In genomic region chr10:67695891-67696853, GRCm38 (mm10) we compare ENCODE assay signal across 13 mouse cellular contexts.
A peak's percentile ranks its signal among the peaks of the same experiment; 100 is the strongest.
DNase-seq lines count a peak whose midpoint lies in the region; ATAC-seq and TF ChIP-seq lines count a peak whose summit lies in the region.
"Had no signal": no experiment of that assay in that cellular context is flagged by ENCODE, and none has a peak within 500 bp of the region (broad histone marks: within the 10 kb centered on the region; RNA-seq: fewer than 3 reads in every experiment).

No protein-coding gene starts in this region.

- no peak for ATAC-seq in stomach, embryonic 16.5 days (ENCODE audit: insufficient read depth, low FRiP score)
- ATAC-seq in stomach, postnatal 0 days (ENCODE audit: low FRiP score, low TSS enrichment): no peak
- peak; percentile 28; the same call in 1 of the 2 replicates for ATAC-seq in liver, embryonic 15.5 days (ENCODE audit: insufficient read depth)
- no peak for ATAC-seq in intestine, embryonic 15.5 days
- ATAC-seq: forebrain, embryonic 16.5 days had no signal

- H3K36me3 ChIP-seq in stomach, embryonic 16.5 days (ENCODE audit: control insufficient read depth, insufficient read depth, low read length): no peaks in the 10 kb centered on the region
- H3K36me3 ChIP-seq in stomach, postnatal 0 days (ENCODE audit: control insufficient read depth, insufficient read depth, low read length): no peaks in the 10 kb centered on the region
- no peaks in the 10 kb centered on the region for H3K36me3 ChIP-seq in liver, embryonic 15.5 days (replicated peaks)
- H3K36me3 ChIP-seq in intestine, embryonic 15.5 days: no peaks in the 10 kb centered on the region

- no peak overlapping the region for H3K27ac ChIP-seq in gastrocnemius, adult 2 months
- H3K27ac ChIP-seq in stomach, embryonic 16.5 days (ENCODE audit: low read length): peak overlapping the region; percentile 32; the same call in 1 of the 2 replicates
- no peak overlapping the region for H3K27ac ChIP-seq in stomach, postnatal 0 days (replicated peaks)
- H3K27ac ChIP-seq in liver, embryonic 15.5 days (replicated peaks): peak overlapping the region; percentile 48
- H3K27ac ChIP-seq in intestine, embryonic 15.5 days: no peak overlapping the region
- H3K27ac ChIP-seq: hindbrain, embryonic 14.5 days had no signal

- no peak overlapping the region for H3K4me2 ChIP-seq in stomach, embryonic 16.5 days (ENCODE audit: low read depth, low read length)
- no peak overlapping the region for H3K4me2 ChIP-seq in stomach, postnatal 0 days (replicated peaks; ENCODE audit: low read depth)
- H3K4me2 ChIP-seq in liver, embryonic 15.5 days: no peak overlapping the region; the same call in 1 of the 2 replicates
- H3K4me2 ChIP-seq in intestine, embryonic 15.5 days (replicated peaks): no peak overlapping the region
- H3K4me2 ChIP-seq: hindbrain, embryonic 14.5 days had no signal

- 38% methylated on average over 10 of the region's 10 CpGs for WGBS in stomach, embryonic 16.5 days
- WGBS in stomach, postnatal 0 days: 38% methylated on average over 10 of the region's 10 CpGs
- 9% methylated on average over 10 of the region's 10 CpGs for WGBS in liver, embryonic 15.5 days (ENCODE audit: insufficient replicate concordance)
- 56% methylated on average over 10 of the region's 10 CpGs for WGBS in intestine, embryonic 15.5 days

- no peaks in the 10 kb centered on the region for H3K27me3 ChIP-seq in stomach, embryonic 16.5 days (ENCODE audit: control insufficient read depth, insufficient read depth, low read length)
- no peaks in the 10 kb centered on the region for H3K27me3 ChIP-seq in stomach, postnatal 0 days (ENCODE audit: control insufficient read depth, insufficient read depth, low read length)
- no peaks in the 10 kb centered on the region for H3K27me3 ChIP-seq in liver, embryonic 15.5 days
- no peaks in the 10 kb centered on the region for H3K27me3 ChIP-seq in intestine, embryonic 15.5 days (replicated peaks)

- H3K4me1 ChIP-seq in stomach, embryonic 16.5 days (ENCODE audit: control insufficient read depth, insufficient read depth, low read length): no peaks in the 10 kb centered on the region
- no peaks in the 10 kb centered on the region for H3K4me1 ChIP-seq in stomach, postnatal 0 days (replicated peaks; ENCODE audit: control insufficient read depth, insufficient read depth)
- peaks cover 10% of the 10 kb centered on the region for H3K4me1 ChIP-seq in liver, embryonic 15.5 days (replicated peaks)
- H3K4me1 ChIP-seq in intestine, embryonic 15.5 days (replicated peaks): no peaks in the 10 kb centered on the region

- TF ChIP-seq CTCF in gastrocnemius, adult 2 months (IDR thresholded peaks at IDR 0.05): no peak
- TF ChIP-seq CTCF in stomach, postnatal 0 days (IDR thresholded peaks at IDR 0.05; ENCODE audit: low read depth): no peak

- intact Hi-C loops in gastrocnemius, postnatal 14 days (cut with DNase I; ENCODE audit: low total_unique reads): no loop called here
- intact Hi-C loops in gastrocnemius, adult 2 months (cut with DNase I): no loop called here

- no peak for TF ChIP-seq EP300 in stomach, postnatal 0 days (optimal IDR thresholded peaks at IDR 0.05)

- no peaks in the 10 kb centered on the region for H3K9me3 ChIP-seq in stomach, embryonic 16.5 days (replicated peaks; ENCODE audit: control insufficient read depth, low read length)
- no peaks in the 10 kb centered on the region for H3K9me3 ChIP-seq in stomach, postnatal 0 days (ENCODE audit: control insufficient read depth, low read length)
- H3K9me3 ChIP-seq in liver, embryonic 15.5 days (replicated peaks): no peaks in the 10 kb centered on the region
- no peaks in the 10 kb centered on the region for H3K9me3 ChIP-seq in intestine, embryonic 15.5 days

- peak; percentile 19 for DNase-seq in gastrocnemius, postnatal 14 days
- no peak for DNase-seq in gastrocnemius, adult 2 months
- no peak for DNase-seq in stomach, postnatal 0 days (ENCODE audit: low spot score)
- DNase-seq in thymus, postnatal 36 days: no peak
- no peak for DNase-seq in layer of hippocampus, postnatal 25 days (ENCODE audit: extremely low spot score in 1 of 2, low spot score in 1 of 2)
- DNase-seq: adrenal gland, postnatal 14 days; cerebellum, adult 8-10 months; kidney, postnatal 10 days had no signal

- H3K9ac ChIP-seq in stomach, embryonic 16.5 days (ENCODE audit: low read length): no peak overlapping the region
- no peak overlapping the region for H3K9ac ChIP-seq in stomach, postnatal 0 days (ENCODE audit: low read length)
- H3K9ac ChIP-seq in liver, embryonic 15.5 days: no peak overlapping the region
- no peak overlapping the region for H3K9ac ChIP-seq in intestine, embryonic 15.5 days
- H3K9ac ChIP-seq: hindbrain, embryonic 14.5 days had no signal

- no peak overlapping the region for H3K4me3 ChIP-seq in gastrocnemius, adult 2 months
- H3K4me3 ChIP-seq in stomach, embryonic 16.5 days (replicated peaks; ENCODE audit: low read length): no peak overlapping the region
- H3K4me3 ChIP-seq in stomach, postnatal 0 days (ENCODE audit: low read depth, low read length): no peak overlapping the region
- H3K4me3 ChIP-seq in liver, embryonic 15.5 days (replicated peaks): no peak overlapping the region
- no peak overlapping the region for H3K4me3 ChIP-seq in intestine, embryonic 15.5 days (replicated peaks)

Comparison
In these comparisons a context has a peak if more than half of its experiments do, and no peak if none do; other contexts are left out.
1. H3K27ac ChIP-seq: peak in stomach, embryonic 16.5 days (single experiment) and liver, embryonic 15.5 days (single experiment); none in gastrocnemius, adult 2 months (single experiment), stomach, postnatal 0 days (single experiment) and intestine, embryonic 15.5 days (single experiment).